Comparison of ENCODE assay signal across 9 mouse cellular contexts in genomic region chr7:96778601-96778969, GRCm38 (mm10).
A peak's percentile ranks its signal among the peaks of the same experiment; 100 is the strongest.
DNase-seq lines count a peak whose midpoint lies in the region; ATAC-seq and TF ChIP-seq lines count a peak whose summit lies in the region.
"Had no signal": no experiment of that assay in that cellular context is flagged by ENCODE, and none has a peak within 500 bp of the region (broad histone marks: within the 10 kb centered on the region; RNA-seq: fewer than 3 reads in every experiment).

No protein-coding gene starts in this region.

- DNase-seq in heart, adult 2 months = peak; percentile 18 to 50
- no peak for DNase-seq in heart, embryonic 10.5 days (ENCODE audit: low spot score)
- DNase-seq in 3T3-L1 (ENCODE audit: low read depth, low spot score) = peak; percentile 16
- DNase-seq in NIH3T3 (ENCODE audit: low read depth) = peak; percentile 41
- no peak for DNase-seq in urinary bladder, adult 18-20 months (ENCODE audit: low spot score in 2 of 2)
- no peak for DNase-seq in left cerebral cortex, adult 11 months (ENCODE audit: low spot score)

- H3K4me1 ChIP-seq in heart, adult 2 months (ENCODE audit: control insufficient read depth, insufficient read depth, low read length) = no peaks in the 10 kb centered on the region
- H3K4me1 ChIP-seq in heart, embryonic 10.5 days = peaks cover 12% of the 10 kb centered on the region
- peaks cover 68% of the 10 kb centered on the region for H3K4me1 ChIP-seq in liver, embryonic 12.5 days

- no peak overlapping the region for H3K27ac ChIP-seq in heart, adult 2 months
- no peak overlapping the region for H3K27ac ChIP-seq in heart, embryonic 10.5 days
- peak overlapping the region; percentile 98 for H3K27ac ChIP-seq in liver, embryonic 12.5 days

- TF ChIP-seq POLR2A in heart, adult 2 months (IDR thresholded peaks at IDR 0.05; ENCODE audit: insufficient read depth, low read depth, low read length) = no peak

- peak overlapping the region; percentile 60 for H3K4me2 ChIP-seq in liver, embryonic 12.5 days
- H3K4me2 ChIP-seq: neural tube, embryonic 13.5 days had no signal

- H3K36me3 ChIP-seq in heart, adult 2 months (ENCODE audit: control insufficient read depth, insufficient read depth, low read length) = no peaks in the 10 kb centered on the region
- 0 out of 2 replicates have a peak, but pooled peaks cover 10% of the 10 kb centered on the region for H3K36me3 ChIP-seq in heart, embryonic 10.5 days
- no peaks in the 10 kb centered on the region for H3K36me3 ChIP-seq in liver, embryonic 12.5 days
- H3K36me3 ChIP-seq: neural tube, embryonic 13.5 days had no signal

- intact Hi-C loops in heart, adult 2 months (cut with DNase I) = loop anchor here (1.0 kb wide), 1 partner anchor 137 kb away; no protein-coding TSS in a partner anchor

- peak; percentile 73 for TF ChIP-seq CTCF in heart, adult 2 months (IDR thresholded peaks at IDR 0.05)

- TF ChIP-seq EP300 in heart, adult 2 months (IDR thresholded peaks at IDR 0.05; ENCODE audit: insufficient read depth, low read depth, low read length) = no peak

- peak; percentile 61 for ATAC-seq in liver, embryonic 12.5 days
- ATAC-seq in monocyte, adult 5-6 weeks (replicated peaks; ENCODE audit: insufficient number of reproducible peaks, low FRiP score, low TSS enrichment, poor library complexity, severe bottlenecking) = no peak

- H3K27me3 ChIP-seq in heart, adult 2 months (ENCODE audit: control insufficient read depth, insufficient read depth, low read length) = no peaks in the 10 kb centered on the region
- H3K27me3 ChIP-seq in heart, embryonic 10.5 days (ENCODE audit: insufficient read depth, poor library complexity, severe bottlenecking) = peaks cover 18% of the 10 kb centered on the region; the same call in 1 of the 2 replicates
- H3K27me3 ChIP-seq in liver, embryonic 12.5 days (replicated peaks) = peaks cover under 1% of the 10 kb centered on the region; the same call in 1 of the 2 replicates
- H3K27me3 ChIP-seq: neural tube, embryonic 13.5 days had no signal

- no peak overlapping the region for H3K4me3 ChIP-seq in heart, adult 2 months
- no peak overlapping the region for H3K4me3 ChIP-seq in heart, embryonic 10.5 days
- 0 out of 2 replicates have a peak overlapping the region, but pooled peaks have one; percentile 6 for H3K4me3 ChIP-seq in liver, embryonic 12.5 days
- H3K4me3 ChIP-seq: neural tube, embryonic 13.5 days had no signal

- no peaks in the 10 kb centered on the region for H3K79me2 ChIP-seq in heart, adult 2 months (replicated peaks; ENCODE audit: control insufficient read depth, insufficient read depth, low read length)

- H3K9ac ChIP-seq in heart, adult 2 months (ENCODE audit: low read depth, low read length) = no peak overlapping the region
- peak overlapping the region; percentile 57; the same call in 1 of the 2 replicates for H3K9ac ChIP-seq in liver, embryonic 12.5 days
- H3K9ac ChIP-seq: neural tube, embryonic 13.5 days had no signal

- 0 out of 2 replicates have a peak, but pooled peaks cover 4% of the 10 kb centered on the region for H3K9me3 ChIP-seq in heart, embryonic 10.5 days
- no peaks in the 10 kb centered on the region for H3K9me3 ChIP-seq in liver, embryonic 12.5 days (replicated peaks)
- H3K9me3 ChIP-seq: neural tube, embryonic 13.5 days had no signal

- 36% methylated on average over 3 of the region's 3 CpGs for WGBS in heart, adult 2 months
- 48% methylated on average over 3 of the region's 3 CpGs for WGBS in heart, embryonic 10.5 days
- 24% methylated on average over 3 of the region's 3 CpGs for WGBS in liver, embryonic 12.5 days (ENCODE audit: insufficient replicate concordance)

Comparison
In these comparisons a context has a peak if more than half of its experiments do, and no peak if none do; other contexts are left out.
1. DNase-seq: peak in heart, adult 2 months (2 of 2), 3T3-L1 (single experiment) and NIH3T3 (single experiment); none in heart, embryonic 10.5 days (single experiment), urinary bladder, adult 18-20 months (0 of 2) and left cerebral cortex, adult 11 months (single experiment).